Comparison of ENCODE assay signal across 8 mouse cellular contexts in the genomic region with DNA sequence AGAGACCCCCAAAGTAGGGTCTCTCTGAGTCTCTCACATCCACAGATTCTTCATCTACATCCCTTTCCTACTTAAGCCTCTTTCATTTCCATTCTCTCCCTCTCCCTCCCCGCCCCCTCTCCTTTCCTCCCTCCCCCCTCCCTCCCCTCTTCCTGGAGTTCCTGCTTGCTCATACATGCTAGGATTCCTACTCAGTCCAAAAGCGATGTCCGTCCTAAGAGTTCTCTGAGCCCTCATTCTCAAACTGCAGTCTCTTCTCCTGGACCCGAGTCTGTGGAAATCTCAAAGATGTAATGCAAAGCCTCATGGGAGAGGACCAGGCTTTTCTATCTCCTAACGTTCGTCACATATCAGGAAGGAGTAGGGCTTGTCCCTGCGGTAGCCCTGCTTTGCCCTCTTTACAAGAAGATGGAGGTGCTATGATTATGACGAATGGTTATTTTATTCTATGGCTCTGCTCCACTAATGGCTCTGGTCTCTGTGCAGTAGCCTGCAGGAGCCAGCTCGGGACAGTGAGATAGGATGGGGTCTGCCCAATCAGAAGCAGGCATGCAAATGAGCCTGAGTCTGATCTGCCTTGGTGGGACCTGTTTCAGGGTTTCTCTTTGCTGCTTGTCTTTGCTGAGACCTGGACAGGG. TPM values are rescaled to one million over a fixed set of nuclear protein-coding genes. Genes with fewer than 3 reads are reported as not detected.
DNase-seq lines count a peak whose midpoint lies in the region; ATAC-seq lines count a peak whose summit lies in the region.

No protein-coding gene starts in this region.

- ATAC-seq in forebrain, embryonic 16.5 days: peak; percentile 89
- ATAC-seq in liver, embryonic 15.5 days (ENCODE audit: insufficient read depth): peak; percentile 85
- peak; percentile 84; the same call in 1 of the 2 replicates for ATAC-seq in stomach, embryonic 15.5 days (ENCODE audit: insufficient read depth, low FRiP score, low read depth)

- H3K4me3 ChIP-seq in forebrain, embryonic 16.5 days (replicated peaks; ENCODE audit: low read length): peak overlapping the region; percentile 46
- peak overlapping the region; percentile 22 for H3K4me3 ChIP-seq in liver, embryonic 15.5 days (replicated peaks)
- peak overlapping the region; percentile 14 for H3K4me3 ChIP-seq in stomach, embryonic 15.5 days (replicated peaks)

- no peaks in the 10 kb centered on the region for H3K36me3 ChIP-seq in forebrain, embryonic 16.5 days (ENCODE audit: control insufficient read depth, insufficient read depth)
- no peaks in the 10 kb centered on the region for H3K36me3 ChIP-seq in liver, embryonic 15.5 days (replicated peaks)
- no peaks in the 10 kb centered on the region for H3K36me3 ChIP-seq in stomach, embryonic 15.5 days

- peak overlapping the region; percentile 30 for H3K9ac ChIP-seq in forebrain, embryonic 16.5 days (replicated peaks; ENCODE audit: low read depth, low read length)
- H3K9ac ChIP-seq in liver, embryonic 15.5 days: no peak overlapping the region
- no peak overlapping the region for H3K9ac ChIP-seq in stomach, embryonic 15.5 days

- H3K27me3 ChIP-seq in forebrain, embryonic 16.5 days (replicated peaks; ENCODE audit: control insufficient read depth, insufficient read depth, low read length): no peaks in the 10 kb centered on the region
- peaks cover 6% of the 10 kb centered on the region; the same call in 1 of the 2 replicates for H3K27me3 ChIP-seq in liver, embryonic 15.5 days
- H3K27me3 ChIP-seq in stomach, embryonic 15.5 days (replicated peaks): no peaks in the 10 kb centered on the region

- 2% methylated on average over 9 of the region's 9 CpGs for WGBS in forebrain, embryonic 16.5 days
- 9% methylated on average over 9 of the region's 9 CpGs for WGBS in liver, embryonic 15.5 days (ENCODE audit: insufficient replicate concordance)
- WGBS in stomach, embryonic 15.5 days: 3% methylated on average over 9 of the region's 9 CpGs

- H3K4me2 ChIP-seq in forebrain, embryonic 16.5 days (ENCODE audit: low read length): peak overlapping the region; percentile 71
- H3K4me2 ChIP-seq in liver, embryonic 15.5 days: peak overlapping the region; percentile 58
- H3K4me2 ChIP-seq in stomach, embryonic 15.5 days: peak overlapping the region; percentile 47

- no peaks in the 10 kb centered on the region for H3K9me3 ChIP-seq in forebrain, embryonic 16.5 days (ENCODE audit: control insufficient read depth, low read length)
- H3K9me3 ChIP-seq in liver, embryonic 15.5 days (replicated peaks): no peaks in the 10 kb centered on the region
- no peaks in the 10 kb centered on the region for H3K9me3 ChIP-seq in stomach, embryonic 15.5 days

- peak; percentile 16 for DNase-seq in adrenal gland, adult 2 months
- no peak for DNase-seq in adrenal gland, adult 8-10 months
- peak; percentile 63 for DNase-seq in thymus, postnatal 0 days (ENCODE audit: low spot score)
- no peak for DNase-seq in thymus, postnatal 10 days (ENCODE audit: low spot score in 2 of 2)
- no peak for DNase-seq in frontal cortex, postnatal 14 days (ENCODE audit: low spot score in 2 of 2)

- peaks cover 8% of the 10 kb centered on the region for H3K4me1 ChIP-seq in forebrain, embryonic 16.5 days (replicated peaks; ENCODE audit: control insufficient read depth, insufficient read depth, low read length)
- H3K4me1 ChIP-seq in liver, embryonic 15.5 days (replicated peaks): peaks cover 23% of the 10 kb centered on the region
- peaks cover 9% of the 10 kb centered on the region for H3K4me1 ChIP-seq in stomach, embryonic 15.5 days

- H3K27ac ChIP-seq in forebrain, embryonic 16.5 days (ENCODE audit: low read length): peak overlapping the region; percentile 59; the same call in 1 of the 2 replicates
- no peak overlapping the region for H3K27ac ChIP-seq in liver, embryonic 15.5 days (replicated peaks)
- H3K27ac ChIP-seq in stomach, embryonic 15.5 days: peak overlapping the region; percentile 12; the same call in 1 of the 2 replicates

RNA-seq across cellular contexts. Expression of gene Aoc3, which starts 7.8 kb away (rescaled TPM):
- total RNA-seq in adrenal gland, adult 2 months (2021): 10 to 100 TPM; 48.4 to 76.6 TPM
- 69.3 and 101 TPM in 2 replicates for polyA plus RNA-seq in adrenal gland, adult 2 months (2012; rRNA removed)
- 100 to 1,000 TPM in 1 of 4 experiments, 10 to 100 TPM in 3; 22.9 to 107 (median 42.7) TPM for total RNA-seq in adrenal gland, adult 8-10 months (2022)
- 0.69 and 0.78 TPM in 2 replicates for polyA plus RNA-seq in thymus, postnatal 0 days (2015; fragmentation: Nextera tagmentation; extraction: Ambion mirVana)
- 0.09 and 0.10 TPM in 2 replicates for polyA plus RNA-seq in forebrain, embryonic 16.5 days (2015; fragmentation: Nextera tagmentation; extraction: Ambion mirVana)
- 0.06 TPM in 1 of 2 replicates, not detected in the other for polyA plus RNA-seq in liver, embryonic 15.5 days (2015; fragmentation: Nextera tagmentation; extraction: Ambion mirVana)
- polyA plus RNA-seq in stomach, embryonic 15.5 days (2015; fragmentation: Nextera tagmentation; extraction: Ambion mirVana): 2.0 and 3.0 TPM in 2 replicates

RNA-seq across cellular contexts. Expression of gene Aoc2, which starts 13.4 kb away (rescaled TPM):
- 1 to 10 TPM; 4.9 to 5.5 TPM for total RNA-seq in adrenal gland, adult 2 months (2021)
- polyA plus RNA-seq in adrenal gland, adult 2 months (2012; rRNA removed): 6.3 and 7.7 TPM in 2 replicates
- total RNA-seq in adrenal gland, adult 8-10 months (2022): 1 to 10 TPM; 4.9 to 10.0 (median 6.8) TPM
- polyA plus RNA-seq in thymus, postnatal 0 days (2015; fragmentation: Nextera tagmentation; extraction: Ambion mirVana): 0.76 and 1.0 TPM in 2 replicates
- polyA plus RNA-seq in forebrain, embryonic 16.5 days (2015; fragmentation: Nextera tagmentation; extraction: Ambion mirVana): 1.9 and 3.2 TPM in 2 replicates
- 1.4 and 1.5 TPM in 2 replicates for polyA plus RNA-seq in liver, embryonic 15.5 days (2015; fragmentation: Nextera tagmentation; extraction: Ambion mirVana)
- polyA plus RNA-seq in stomach, embryonic 15.5 days (2015; fragmentation: Nextera tagmentation; extraction: Ambion mirVana): 1.3 and 1.4 TPM in 2 replicates

RNA-seq across cellular contexts. Expression of gene Psme3, which starts 22.2 kb away (rescaled TPM):
- 100 to 1,000 TPM; 129 to 161 TPM for total RNA-seq in adrenal gland, adult 2 months (2021)
- polyA plus RNA-seq in adrenal gland, adult 2 months (2012; rRNA removed): 31.7 and 45.2 TPM in 2 replicates
- total RNA-seq in adrenal gland, adult 8-10 months (2022): 100 to 1,000 TPM; 120 to 143 (median 125) TPM
- 123 and 135 TPM in 2 replicates for polyA plus RNA-seq in thymus, postnatal 0 days (2015; fragmentation: Nextera tagmentation; extraction: Ambion mirVana)
- polyA plus RNA-seq in forebrain, embryonic 16.5 days (2015; fragmentation: Nextera tagmentation; extraction: Ambion mirVana): 127 and 137 TPM in 2 replicates
- 189 and 190 TPM in 2 replicates for polyA plus RNA-seq in liver, embryonic 15.5 days (2015; fragmentation: Nextera tagmentation; extraction: Ambion mirVana)
- 125 and 136 TPM in 2 replicates for polyA plus RNA-seq in stomach, embryonic 15.5 days (2015; fragmentation: Nextera tagmentation; extraction: Ambion mirVana)

RNA-seq across cellular contexts. Expression of gene G6pc, which starts 29.1 kb away (rescaled TPM):
- total RNA-seq in adrenal gland, adult 2 months (2021): 10 to 100 TPM in 1 of 2 experiments, 1 to 10 TPM in 1; 1.8 to 24.0 TPM
- 0.13 and 0.26 TPM in 2 replicates for polyA plus RNA-seq in adrenal gland, adult 2 months (2012; rRNA removed)
- total RNA-seq in adrenal gland, adult 8-10 months (2022): 1 to 10 TPM; 2.7 to 5.1 (median 4.6) TPM
- 0.07 and 0.17 TPM in 2 replicates for polyA plus RNA-seq in thymus, postnatal 0 days (2015; fragmentation: Nextera tagmentation; extraction: Ambion mirVana)
- not detected in 2 replicates for polyA plus RNA-seq in forebrain, embryonic 16.5 days (2015; fragmentation: Nextera tagmentation; extraction: Ambion mirVana)
- not detected in 2 replicates for polyA plus RNA-seq in liver, embryonic 15.5 days (2015; fragmentation: Nextera tagmentation; extraction: Ambion mirVana)
- 0.06 and 0.09 TPM in 2 replicates for polyA plus RNA-seq in stomach, embryonic 15.5 days (2015; fragmentation: Nextera tagmentation; extraction: Ambion mirVana)

RNA-seq across cellular contexts. Expression of gene Becn1, which starts 36.2 kb away (rescaled TPM):
- total RNA-seq in adrenal gland, adult 2 months (2021): 100 to 1,000 TPM; 107 to 160 TPM
- polyA plus RNA-seq in adrenal gland, adult 2 months (2012; rRNA removed): 81.6 and 126 TPM in 2 replicates
- 100 to 1,000 TPM; 161 to 204 (median 178) TPM for total RNA-seq in adrenal gland, adult 8-10 months (2022)
- 182 and 191 TPM in 2 replicates for polyA plus RNA-seq in thymus, postnatal 0 days (2015; fragmentation: Nextera tagmentation; extraction: Ambion mirVana)
- 191 and 203 TPM in 2 replicates for polyA plus RNA-seq in forebrain, embryonic 16.5 days (2015; fragmentation: Nextera tagmentation; extraction: Ambion mirVana)
- polyA plus RNA-seq in liver, embryonic 15.5 days (2015; fragmentation: Nextera tagmentation; extraction: Ambion mirVana): 94.0 and 97.1 TPM in 2 replicates
- polyA plus RNA-seq in stomach, embryonic 15.5 days (2015; fragmentation: Nextera tagmentation; extraction: Ambion mirVana): 135 and 142 TPM in 2 replicates

Comparison
In these comparisons a context has a peak if more than half of its experiments do, and no peak if none do; other contexts are left out.
1. DNase-seq: peak in adrenal gland, adult 2 months (single experiment) and thymus, postnatal 0 days (single experiment); none in adrenal gland, adult 8-10 months (single experiment), thymus, postnatal 10 days (0 of 2) and frontal cortex, postnatal 14 days (0 of 2).
2. RNA of gene Aoc3, which starts 7.8 kb away (polyA plus RNA-seq): 69.3 to 101 TPM in adrenal gland, adult 2 months; 2.0 to 3.0 TPM in stomach, embryonic 15.5 days, 0.69 to 0.78 TPM in thymus, postnatal 0 days, 0.09 to 0.10 TPM in forebrain, embryonic 16.5 days and 0.06 TPM in liver, embryonic 15.5 days; every median in the first group is over 10 times any median in the second.
3. Peak in every context shown above with its lines, with median percentiles within 50 percentile points of each other: ATAC-seq, H3K4me2 ChIP-seq and H3K4me3 ChIP-seq.